ENCODE assay signal across 14 mouse cellular contexts in the genomic region with DNA sequence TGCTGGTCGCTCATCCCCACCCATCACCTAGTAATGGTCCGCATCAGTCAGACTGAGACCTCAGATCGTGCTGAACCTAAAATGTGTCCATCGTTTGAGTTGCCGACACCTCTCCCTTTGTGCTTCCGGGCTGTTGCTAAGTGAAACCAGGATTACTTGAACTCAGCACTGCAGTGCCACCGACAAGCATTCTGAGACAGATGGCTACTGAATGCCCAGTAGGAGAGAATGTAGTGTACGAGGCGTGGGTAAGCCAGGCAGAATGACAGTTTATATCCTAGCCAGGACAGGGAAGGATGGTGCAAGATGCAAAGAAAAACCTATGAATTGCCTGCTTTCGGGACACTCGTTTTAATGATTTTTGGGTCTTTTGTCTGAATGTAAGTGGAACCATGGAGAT. TPM values are rescaled to one million over a fixed set of nuclear protein-coding genes. Genes with fewer than 3 reads are reported as not detected.
DNase-seq lines count a peak whose midpoint lies in the region; ATAC-seq lines count a peak whose summit lies in the region.
"Had no signal": no experiment of that assay in that cellular context is flagged by ENCODE, and none has a peak within 500 bp of the region (broad histone marks: within the 10 kb centered on the region; RNA-seq: fewer than 3 reads in every experiment).

No protein-coding gene starts in this region.

- WGBS in midbrain, embryonic 12.5 days = 69% methylated on average over 11 of the region's 11 CpGs
- 82% methylated on average over 11 of the region's 11 CpGs for WGBS in midbrain, embryonic 11.5 days
- WGBS in forebrain, embryonic 13.5 days = 57% methylated on average over 11 of the region's 11 CpGs
- WGBS in hindbrain, embryonic 12.5 days = 58% methylated on average over 11 of the region's 11 CpGs
- WGBS in neural tube, embryonic 14.5 days = 35% methylated on average over 11 of the region's 11 CpGs

- peaks cover 9% of the 10 kb centered on the region for H3K36me3 ChIP-seq in midbrain, embryonic 12.5 days
- H3K36me3 ChIP-seq in midbrain, embryonic 11.5 days (ENCODE audit: control insufficient read depth, insufficient read depth, low read length) = peaks cover 2% of the 10 kb centered on the region; the same call in 1 of the 2 replicates
- H3K36me3 ChIP-seq in forebrain, embryonic 13.5 days (ENCODE audit: poor library complexity, severe bottlenecking) = peaks cover 8% of the 10 kb centered on the region
- H3K36me3 ChIP-seq in hindbrain, embryonic 12.5 days = peaks cover 3% of the 10 kb centered on the region; the same call in 1 of the 2 replicates
- H3K36me3 ChIP-seq in neural tube, embryonic 14.5 days (ENCODE audit: control insufficient read depth, insufficient read depth, low read length) = no peaks in the 10 kb centered on the region
- H3K36me3 ChIP-seq: limb, embryonic 12.5 days had no signal

- no peak for DNase-seq in midbrain, embryonic 11.5 days (ENCODE audit: low spot score, missing footprints)
- DNase-seq in urinary bladder, postnatal 10 days (ENCODE audit: low spot score) = no peak
- no peak for DNase-seq in thymus, postnatal 14 days
- DNase-seq: adrenal gland, adult 8-10 months; cerebellum, postnatal 14 days; lung, adult 2 months; right cerebral cortex, postnatal 25 days had no signal

- peaks cover 82% of the 10 kb centered on the region for H3K4me1 ChIP-seq in midbrain, embryonic 12.5 days
- H3K4me1 ChIP-seq in midbrain, embryonic 11.5 days (ENCODE audit: control insufficient read depth, insufficient read depth, low read length) = peaks cover 21% of the 10 kb centered on the region
- peaks cover 86% of the 10 kb centered on the region for H3K4me1 ChIP-seq in forebrain, embryonic 13.5 days
- peaks cover 56% of the 10 kb centered on the region for H3K4me1 ChIP-seq in hindbrain, embryonic 12.5 days
- H3K4me1 ChIP-seq in neural tube, embryonic 14.5 days (ENCODE audit: control insufficient read depth, insufficient read depth, low read length) = no peaks in the 10 kb centered on the region; the same call in 1 of the 2 replicates
- H3K4me1 ChIP-seq: limb, embryonic 12.5 days had no signal

- H3K9ac ChIP-seq in midbrain, embryonic 12.5 days (replicated peaks) = no peak overlapping the region
- no peak overlapping the region for H3K9ac ChIP-seq in midbrain, embryonic 11.5 days (ENCODE audit: low read length)
- 0 out of 2 replicates have a peak overlapping the region, but pooled peaks have one; percentile 18 for H3K9ac ChIP-seq in forebrain, embryonic 13.5 days
- H3K9ac ChIP-seq in hindbrain, embryonic 12.5 days = no peak overlapping the region
- no peak overlapping the region for H3K9ac ChIP-seq in neural tube, embryonic 14.5 days (replicated peaks; ENCODE audit: low read depth, low read length)
- H3K9ac ChIP-seq: limb, embryonic 12.5 days had no signal

- H3K27ac ChIP-seq in midbrain, embryonic 12.5 days (replicated peaks) = peak overlapping the region; percentile 49
- no peak overlapping the region for H3K27ac ChIP-seq in midbrain, embryonic 11.5 days (ENCODE audit: low read depth, low read length)
- peak overlapping the region; percentile 53 for H3K27ac ChIP-seq in forebrain, embryonic 13.5 days
- peak overlapping the region; percentile 26 for H3K27ac ChIP-seq in hindbrain, embryonic 12.5 days
- H3K27ac ChIP-seq in neural tube, embryonic 14.5 days (ENCODE audit: low read depth, low read length) = no peak overlapping the region; the same call in 1 of the 2 replicates
- H3K27ac ChIP-seq: kidney, postnatal 0 days; limb, embryonic 12.5 days had no signal

- no peaks in the 10 kb centered on the region for H3K27me3 ChIP-seq in midbrain, embryonic 12.5 days
- no peaks in the 10 kb centered on the region for H3K27me3 ChIP-seq in midbrain, embryonic 11.5 days (ENCODE audit: control insufficient read depth, insufficient read depth, low read length)
- H3K27me3 ChIP-seq in forebrain, embryonic 13.5 days = no peaks in the 10 kb centered on the region
- H3K27me3 ChIP-seq in hindbrain, embryonic 12.5 days = no peaks in the 10 kb centered on the region
- H3K27me3 ChIP-seq in neural tube, embryonic 14.5 days (ENCODE audit: control insufficient read depth, insufficient read depth, low read length) = no peaks in the 10 kb centered on the region
- H3K27me3 ChIP-seq: limb, embryonic 12.5 days had no signal

- no peaks in the 10 kb centered on the region for H3K9me3 ChIP-seq in midbrain, embryonic 12.5 days
- H3K9me3 ChIP-seq in midbrain, embryonic 11.5 days (ENCODE audit: control insufficient read depth, low read length) = no peaks in the 10 kb centered on the region
- H3K9me3 ChIP-seq in forebrain, embryonic 13.5 days (replicated peaks) = no peaks in the 10 kb centered on the region
- no peaks in the 10 kb centered on the region for H3K9me3 ChIP-seq in hindbrain, embryonic 12.5 days (replicated peaks)
- H3K9me3 ChIP-seq in neural tube, embryonic 14.5 days (ENCODE audit: control insufficient read depth, low read length) = no peaks in the 10 kb centered on the region
- H3K9me3 ChIP-seq: limb, embryonic 12.5 days had no signal

- H3K4me3 ChIP-seq in midbrain, embryonic 12.5 days = no peak overlapping the region
- H3K4me3 ChIP-seq in midbrain, embryonic 11.5 days (ENCODE audit: low read depth, low read length) = no peak overlapping the region
- no peak overlapping the region for H3K4me3 ChIP-seq in forebrain, embryonic 13.5 days
- no peak overlapping the region for H3K4me3 ChIP-seq in hindbrain, embryonic 12.5 days
- H3K4me3 ChIP-seq in neural tube, embryonic 14.5 days (ENCODE audit: low read depth, low read length) = no peak overlapping the region
- H3K4me3 ChIP-seq: limb, embryonic 12.5 days had no signal

- no peak overlapping the region for H3K4me2 ChIP-seq in midbrain, embryonic 12.5 days (replicated peaks)
- no peak overlapping the region for H3K4me2 ChIP-seq in midbrain, embryonic 11.5 days
- H3K4me2 ChIP-seq in forebrain, embryonic 13.5 days = 0 out of 2 replicates have a peak overlapping the region, but pooled peaks have one; percentile 19
- H3K4me2 ChIP-seq in hindbrain, embryonic 12.5 days (replicated peaks) = peak overlapping the region; percentile 32
- H3K4me2 ChIP-seq in neural tube, embryonic 14.5 days (ENCODE audit: low read depth, low read length) = peak overlapping the region; percentile 37
- H3K4me2 ChIP-seq: heart, embryonic 11.5 days; limb, embryonic 12.5 days had no signal

- no peak for ATAC-seq in midbrain, embryonic 12.5 days (ENCODE audit: low FRiP score, low read depth)
- no peak for ATAC-seq in midbrain, embryonic 11.5 days (ENCODE audit: low FRiP score)
- ATAC-seq in forebrain, embryonic 13.5 days = no peak
- ATAC-seq in hindbrain, embryonic 12.5 days (ENCODE audit: low FRiP score) = no peak
- no peak; the same call in 1 of the 2 replicates for ATAC-seq in neural tube, embryonic 14.5 days (ENCODE audit: low read depth)

RNA-seq across cellular contexts. Expression of gene Spata13, which starts 52.9 kb away (rescaled TPM):
- polyA plus RNA-seq in midbrain, embryonic 12.5 days (2016; fragmentation: Nextera tagmentation; extraction: Ambion mirVana) = 79.6 and 84.9 TPM in 2 replicates
- 61.0 and 66.0 TPM in 2 replicates for polyA plus RNA-seq in midbrain, embryonic 11.5 days (2014; fragmentation: Nextera tagmentation; extraction: Ambion mirVana)
- 81.7 and 83.0 TPM in 2 replicates for polyA plus RNA-seq in forebrain, embryonic 13.5 days (2015; fragmentation: Nextera tagmentation; extraction: Ambion mirVana)
- polyA plus RNA-seq in hindbrain, embryonic 12.5 days (2016; fragmentation: Nextera tagmentation; extraction: Ambion mirVana) = 53.7 and 63.2 TPM in 2 replicates
- 23.6 and 26.5 TPM in 2 replicates for polyA plus RNA-seq in neural tube, embryonic 14.5 days (2014; fragmentation: Nextera tagmentation; extraction: Ambion mirVana)

Comparison
In these comparisons a context has a peak if more than half of its experiments do, and no peak if none do; other contexts are left out.
1. H3K27ac ChIP-seq: peak in midbrain, embryonic 12.5 days (single experiment), forebrain, embryonic 13.5 days (single experiment) and hindbrain, embryonic 12.5 days (single experiment); none in midbrain, embryonic 11.5 days (single experiment) and neural tube, embryonic 14.5 days (single experiment).
2. H3K4me2 ChIP-seq: peak in forebrain, embryonic 13.5 days (single experiment), hindbrain, embryonic 12.5 days (single experiment) and neural tube, embryonic 14.5 days (single experiment); none in midbrain, embryonic 12.5 days (single experiment) and midbrain, embryonic 11.5 days (single experiment).